In the genomic region with DNA sequence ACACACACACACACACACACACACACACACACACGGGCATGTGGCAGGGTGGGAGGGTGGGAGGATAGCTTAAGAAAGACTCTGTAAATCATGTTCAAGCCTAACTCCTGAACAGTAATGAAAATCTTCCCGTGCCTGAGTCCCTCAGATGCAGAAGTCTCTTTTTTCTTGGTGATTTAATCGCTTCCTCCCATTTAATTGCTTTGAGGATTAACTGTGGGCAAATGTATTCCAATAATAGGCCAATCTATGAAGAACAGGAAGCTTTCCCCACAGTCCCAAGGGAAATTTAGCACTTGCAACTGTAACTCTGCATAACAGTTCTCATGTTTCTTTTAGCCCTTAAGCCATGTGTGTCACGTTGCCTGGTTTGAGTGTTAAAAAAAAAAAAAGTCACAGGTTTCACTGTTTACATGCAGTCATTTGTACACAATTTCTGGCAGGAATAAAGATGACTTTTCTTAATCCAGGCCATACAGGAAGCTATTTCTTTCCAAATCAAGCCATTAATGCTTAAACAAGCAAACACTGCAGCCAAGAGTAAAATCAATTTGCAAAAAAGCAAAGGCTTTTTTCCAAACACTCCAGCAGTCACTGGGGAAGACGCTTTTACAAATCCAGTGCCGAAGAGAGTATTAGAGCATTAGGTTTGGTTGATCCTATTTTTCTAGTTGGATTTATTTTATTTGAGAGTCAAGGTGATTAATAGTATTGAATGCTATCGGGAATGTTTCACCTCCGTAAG, we compare ENCODE assay signal across 10 mouse cellular contexts.
DNase-seq lines count a peak whose midpoint lies in the region; ATAC-seq and TF ChIP-seq lines count a peak whose summit lies in the region.
"Had no signal": no experiment of that assay in that cellular context is flagged by ENCODE, and none has a peak within 500 bp of the region (broad histone marks: within the 10 kb centered on the region; RNA-seq: fewer than 3 reads in every experiment).

No protein-coding gene starts in this region.

- no peak overlapping the region for H3K4me2 ChIP-seq in forebrain, embryonic 14.5 days (ENCODE audit: low read length)
- no peak overlapping the region for H3K4me2 ChIP-seq in lung, postnatal 0 days (replicated peaks; ENCODE audit: low read depth, low read length)
- 0 out of 2 replicates have a peak overlapping the region, but pooled peaks have one; percentile 1 for H3K4me2 ChIP-seq in limb, embryonic 12.5 days
- no peak overlapping the region for H3K4me2 ChIP-seq in forebrain, embryonic 12.5 days

- no peaks in the 10 kb centered on the region for H3K27me3 ChIP-seq in forebrain, embryonic 14.5 days (replicated peaks; ENCODE audit: control insufficient read depth, insufficient read depth, low read length)
- no peaks in the 10 kb centered on the region for H3K27me3 ChIP-seq in forebrain, embryonic 10.5 days (ENCODE audit: poor library complexity, severe bottlenecking)
- no peaks in the 10 kb centered on the region for H3K27me3 ChIP-seq in lung, postnatal 0 days (replicated peaks; ENCODE audit: insufficient read depth, low read length)
- no peaks in the 10 kb centered on the region for H3K27me3 ChIP-seq in limb, embryonic 12.5 days
- no peaks in the 10 kb centered on the region for H3K27me3 ChIP-seq in forebrain, embryonic 12.5 days

- no peaks in the 10 kb centered on the region for H3K36me3 ChIP-seq in forebrain, embryonic 14.5 days (ENCODE audit: control insufficient read depth, insufficient read depth, low read length)
- no peaks in the 10 kb centered on the region for H3K36me3 ChIP-seq in forebrain, embryonic 10.5 days (replicated peaks)
- no peaks in the 10 kb centered on the region for H3K36me3 ChIP-seq in lung, postnatal 0 days (ENCODE audit: insufficient read depth, low read length)
- H3K36me3 ChIP-seq in limb, embryonic 12.5 days: no peaks in the 10 kb centered on the region
- no peaks in the 10 kb centered on the region for H3K36me3 ChIP-seq in forebrain, embryonic 12.5 days (replicated peaks)

- H3K9ac ChIP-seq in forebrain, embryonic 14.5 days (ENCODE audit: low read length): no peak overlapping the region
- H3K9ac ChIP-seq in lung, postnatal 0 days (replicated peaks; ENCODE audit: low read depth): no peak overlapping the region
- H3K9ac ChIP-seq in limb, embryonic 12.5 days (replicated peaks): no peak overlapping the region
- no peak overlapping the region for H3K9ac ChIP-seq in forebrain, embryonic 12.5 days

- no peak overlapping the region for H3K27ac ChIP-seq in forebrain, embryonic 14.5 days (ENCODE audit: low read depth, low read length)
- H3K27ac ChIP-seq in forebrain, embryonic 10.5 days: no peak overlapping the region
- H3K27ac ChIP-seq in lung, postnatal 0 days (ENCODE audit: low read length): no peak overlapping the region; the same call in 1 of the 2 replicates
- no peak overlapping the region for H3K27ac ChIP-seq in limb, embryonic 12.5 days
- no peak overlapping the region for H3K27ac ChIP-seq in forebrain, embryonic 12.5 days

- no peaks in the 10 kb centered on the region; the same call in 1 of the 2 replicates for H3K4me1 ChIP-seq in forebrain, embryonic 14.5 days (ENCODE audit: control insufficient read depth, insufficient read depth, low read length)
- peaks cover 11% of the 10 kb centered on the region for H3K4me1 ChIP-seq in forebrain, embryonic 10.5 days
- H3K4me1 ChIP-seq in lung, postnatal 0 days (ENCODE audit: insufficient read depth, low read depth, low read length): no peaks in the 10 kb centered on the region; the same call in 1 of the 2 replicates
- H3K4me1 ChIP-seq in limb, embryonic 12.5 days (replicated peaks): peaks cover 13% of the 10 kb centered on the region
- no peaks in the 10 kb centered on the region; the same call in 1 of the 2 replicates for H3K4me1 ChIP-seq in forebrain, embryonic 12.5 days

- H3K4me3 ChIP-seq in forebrain, embryonic 14.5 days (ENCODE audit: low read depth, low read length): no peak overlapping the region
- no peak overlapping the region for H3K4me3 ChIP-seq in forebrain, embryonic 10.5 days
- no peak overlapping the region for H3K4me3 ChIP-seq in lung, postnatal 0 days (ENCODE audit: low read depth, low read length)
- no peak overlapping the region for H3K4me3 ChIP-seq in limb, embryonic 12.5 days (replicated peaks)
- H3K4me3 ChIP-seq in forebrain, embryonic 12.5 days (replicated peaks): no peak overlapping the region

- 28% methylated on average over 8 of the region's 8 CpGs for WGBS in forebrain, embryonic 14.5 days
- WGBS in forebrain, embryonic 10.5 days: 40% methylated on average over 8 of the region's 8 CpGs
- 30% methylated on average over 8 of the region's 8 CpGs for WGBS in lung, postnatal 0 days
- 7% methylated on average over 8 of the region's 8 CpGs for WGBS in limb, embryonic 12.5 days
- WGBS in forebrain, embryonic 12.5 days: 34% methylated on average over 8 of the region's 8 CpGs

- no peak for ATAC-seq in forebrain, embryonic 14.5 days
- ATAC-seq in lung, postnatal 0 days: no peak
- ATAC-seq in limb, embryonic 12.5 days (ENCODE audit: insufficient number of reproducible peaks, insufficient read depth, low FRiP score, low TSS enrichment, low read depth): peak; percentile 83
- no peak for ATAC-seq in forebrain, embryonic 12.5 days (ENCODE audit: low FRiP score)
- ATAC-seq: activated CD4-positive, CD25-positive, alpha-beta regulatory T cell, adult 4 months had no signal

- DNase-seq in forebrain, embryonic 14.5 days (ENCODE audit: low spot score): peak; percentile 40
- DNase-seq in forebrain, embryonic 10.5 days (ENCODE audit: extremely low spot score, low spot score): no peak
- peak; percentile 40 for DNase-seq in lung, postnatal 0 days (ENCODE audit: low spot score)
- no peak for DNase-seq in lung, postnatal 25 days (ENCODE audit: low spot score)
- peak; percentile 3 for DNase-seq in yolk sac, embryonic 10.5 days (ENCODE audit: low spot score)
- DNase-seq in urinary bladder, postnatal 36 days (ENCODE audit: low spot score in 2 of 2): no peak
- DNase-seq: right cerebral cortex, postnatal 25 days had no signal

- TF ChIP-seq EP300 in lung, postnatal 0 days (IDR thresholded peaks at IDR 0.05): no peak

- TF ChIP-seq CTCF in lung, postnatal 0 days (IDR thresholded peaks at IDR 0.05): no peak

- H3K9me3 ChIP-seq in forebrain, embryonic 14.5 days (replicated peaks; ENCODE audit: control insufficient read depth, low read length): no peaks in the 10 kb centered on the region
- no peaks in the 10 kb centered on the region for H3K9me3 ChIP-seq in forebrain, embryonic 10.5 days
- no peaks in the 10 kb centered on the region for H3K9me3 ChIP-seq in lung, postnatal 0 days (ENCODE audit: low read length)
- H3K9me3 ChIP-seq in limb, embryonic 12.5 days: no peaks in the 10 kb centered on the region
- no peaks in the 10 kb centered on the region for H3K9me3 ChIP-seq in forebrain, embryonic 12.5 days

Comparison
In these comparisons a context has a peak if more than half of its experiments do, and no peak if none do; other contexts are left out.
1. DNase-seq: peak in forebrain, embryonic 14.5 days (single experiment), lung, postnatal 0 days (single experiment) and yolk sac, embryonic 10.5 days (single experiment); none in forebrain, embryonic 10.5 days (single experiment), lung, postnatal 25 days (single experiment) and urinary bladder, postnatal 36 days (0 of 2).